Mouse (Mus musculus): ENCODE results near the gene Lmx1b. TPM values are rescaled to one million over a fixed set of nuclear protein-coding genes. Genes with fewer than 3 reads are reported as not detected.
A peak's percentile ranks its signal among the peaks of the same experiment; 100 is the strongest.

Gene Lmx1b
- polyA plus RNA-seq, 1 experiment from 2014 or later, result 9.3 TPM

DNA sequence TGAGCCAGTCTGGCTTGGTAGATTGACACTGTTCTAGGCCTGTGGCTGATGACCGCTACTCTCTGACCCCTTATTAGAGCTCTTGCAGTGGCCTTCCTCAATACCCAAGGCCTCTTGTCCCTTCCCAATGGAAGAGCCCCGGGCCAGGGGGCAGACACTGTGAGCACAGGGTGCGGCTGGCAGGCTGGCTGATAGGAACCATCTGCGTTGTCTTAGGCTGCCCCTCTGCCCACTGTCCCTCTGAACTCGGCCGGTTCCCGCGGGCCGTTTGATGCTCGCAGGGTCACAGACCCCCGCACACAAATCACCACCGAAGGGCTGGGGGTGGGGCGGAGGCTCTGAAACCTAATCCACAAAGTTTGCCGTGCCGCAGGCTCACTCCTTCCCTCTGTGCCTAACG is 11.5 kb downstream of the Lmx1b start:
- DNase-seq (ENCODE audit: low read depth, low spot score), result no peak
- CTCF ChIA-PET, result no interaction called here
- POLR2A ChIA-PET, result no interaction called here
- TF ChIP-seq CTCF (IDR thresholded peaks at IDR 0.05), result no peak
- H3K27me3 ChIP-seq, result no peaks in the 10 kb centered on the region
- in situ Hi-C loops (cut with MboI; ENCODE audit: low pct_unique_long_range_greater_than_20kb), result no loop called here
- ATAC-seq, result no peak

DNA sequence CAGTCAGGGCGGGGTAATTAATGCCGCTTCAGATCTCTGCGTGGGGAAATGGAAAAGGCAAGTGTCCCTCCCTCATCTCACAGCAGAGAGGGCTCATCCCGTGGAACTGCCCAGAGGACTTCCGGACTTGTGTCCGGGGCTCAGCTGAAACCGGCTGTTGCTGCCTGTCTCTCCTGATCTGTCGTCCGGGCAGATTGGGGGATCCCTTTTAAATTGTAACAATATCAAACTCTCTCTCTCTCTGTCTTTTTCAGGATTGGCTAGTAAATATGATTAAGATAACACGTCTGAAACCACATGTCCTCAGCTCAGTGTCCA is 13.3 kb downstream of the Lmx1b start:
- DNase-seq (ENCODE audit: low read depth, low spot score) (no peak), ATAC-seq (no peak)
- H3K27me3 ChIP-seq, result no peaks in the 10 kb centered on the region
- POLR2A ChIA-PET, result interaction anchor here (0.9 kb wide), 1 partner anchor 9 kb away, joined by 3 read pairs; no protein-coding TSS in a partner anchor
- in situ Hi-C loops (cut with MboI; ENCODE audit: low pct_unique_long_range_greater_than_20kb), result no loop called here
- CTCF ChIA-PET, result no interaction called here
- no peak for TF ChIP-seq CTCF (IDR thresholded peaks at IDR 0.05)

DNA sequence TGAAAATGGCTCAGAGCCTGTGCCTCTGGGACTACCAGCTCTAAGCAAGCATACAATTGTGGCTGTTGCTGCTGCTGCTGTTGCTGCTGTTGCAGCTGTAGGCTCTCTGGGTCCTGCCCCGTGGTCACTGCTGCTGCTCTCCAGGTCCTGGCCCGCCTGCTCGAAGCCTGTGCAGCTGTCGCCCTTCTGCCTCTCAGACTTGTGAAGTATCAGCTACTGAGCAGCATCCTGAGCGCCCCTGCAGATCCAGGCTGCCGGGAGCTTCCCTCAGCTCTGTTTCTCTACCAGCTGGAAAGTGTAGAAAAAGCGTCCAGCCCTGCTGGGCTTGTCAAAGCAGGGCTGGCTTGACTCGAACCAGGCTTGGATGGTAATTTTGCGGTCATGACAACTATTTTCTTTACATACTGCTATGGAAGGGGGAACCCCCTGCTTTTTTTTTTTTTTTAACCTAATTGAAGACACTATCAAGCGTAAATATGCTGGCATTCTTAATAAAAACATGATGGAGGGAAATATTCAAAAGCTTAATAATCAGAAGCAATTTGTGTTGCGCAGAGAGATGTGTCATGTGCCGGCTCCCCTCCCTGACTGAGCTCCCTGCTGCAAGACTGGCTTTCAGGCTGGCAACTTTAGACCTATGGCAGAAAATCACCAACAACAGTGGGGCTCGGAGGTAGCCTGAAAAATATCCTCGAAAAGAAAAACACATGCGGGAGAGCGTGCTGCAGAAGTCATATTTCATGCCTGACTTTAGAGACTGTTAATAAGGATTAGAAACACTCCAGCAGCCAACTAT is 13.9 kb downstream of the Lmx1b start:
- in situ Hi-C loops (cut with MboI; ENCODE audit: low pct_unique_long_range_greater_than_20kb), result no loop called here
- H3K27me3 ChIP-seq, result no peaks in the 10 kb centered on the region
- TF ChIP-seq CTCF (IDR thresholded peaks at IDR 0.05), result no peak
- ATAC-seq, result no peak
- POLR2A ChIA-PET, result interaction anchor here (0.9 kb wide), 1 partner anchor 8 kb away, joined by 3 read pairs; no protein-coding TSS in a partner anchor
- CTCF ChIA-PET, result no interaction called here
- no peak for DNase-seq (ENCODE audit: low read depth, low spot score)

DNA sequence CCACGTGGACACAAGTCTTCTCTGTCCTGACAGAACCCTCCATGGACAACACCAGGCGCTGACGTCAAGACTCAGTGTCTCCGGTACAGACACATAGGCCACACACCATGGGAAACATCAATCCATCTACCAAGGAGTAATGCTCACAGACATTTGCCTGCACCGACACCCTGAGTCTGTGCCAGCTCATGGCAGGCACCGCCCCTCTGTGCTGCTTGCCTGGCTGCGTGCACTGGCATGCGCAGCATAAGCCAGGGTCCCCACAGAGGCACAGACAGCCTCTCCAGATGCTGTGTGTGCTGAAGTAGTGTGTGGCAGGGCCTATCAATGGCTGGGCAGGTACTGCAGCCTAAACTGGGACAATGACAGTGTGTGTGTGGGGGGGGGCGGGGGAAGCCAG is 22.6 kb downstream of the Lmx1b start:
- POLR2A ChIA-PET, result interaction anchor here (1.0 kb wide), 1 partner anchor 11 kb away, joined by 3 read pairs; no protein-coding TSS in a partner anchor
- no peaks in the 10 kb centered on the region for H3K27me3 ChIP-seq

DNA sequence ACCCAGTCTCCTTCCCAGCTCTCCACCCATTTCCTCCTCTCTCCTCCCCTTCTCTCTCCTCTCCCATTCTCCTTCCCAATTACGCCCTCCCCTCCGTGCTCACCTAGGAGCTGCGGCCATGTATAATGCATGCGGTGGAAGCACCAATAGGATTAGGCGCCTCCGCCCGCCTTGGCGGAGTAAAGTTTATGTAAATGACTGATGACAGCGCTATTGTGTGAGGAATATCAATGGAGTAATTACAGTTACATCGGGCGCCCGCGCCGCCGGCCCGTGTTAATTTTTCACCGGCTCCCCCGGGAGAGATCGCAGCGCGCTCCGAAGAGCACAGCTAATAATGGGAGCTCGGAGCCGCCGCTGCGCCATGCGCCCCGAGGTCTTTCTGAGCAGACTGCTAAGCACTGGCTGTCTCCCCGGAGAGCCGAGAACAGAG is 23.9 kb downstream of the Lmx1b start:
- in situ Hi-C loops (cut with MboI; ENCODE audit: low pct_unique_long_range_greater_than_20kb), result no loop called here
- peak; percentile 20 for ATAC-seq
- H3K27me3 ChIP-seq, result no peaks in the 10 kb centered on the region
- POLR2A ChIA-PET, result no interaction called here
- no peak for TF ChIP-seq CTCF (IDR thresholded peaks at IDR 0.05)
- no peak for DNase-seq (ENCODE audit: low read depth, low spot score)
- CTCF ChIA-PET, result interaction anchor here (1.0 kb wide), 1 partner anchor 27 kb away, joined by 3 read pairs; no protein-coding TSS in a partner anchor

More for the DNA sequence above, 22.6 kb downstream of the Lmx1b start:
- no peak for TF ChIP-seq CTCF (IDR thresholded peaks at IDR 0.05)
- CTCF ChIA-PET, result no interaction called here
- DNase-seq (ENCODE audit: low read depth, low spot score) (no peak), ATAC-seq (no peak)
- in situ Hi-C loops (cut with MboI; ENCODE audit: low pct_unique_long_range_greater_than_20kb), result no loop called here

DNA sequence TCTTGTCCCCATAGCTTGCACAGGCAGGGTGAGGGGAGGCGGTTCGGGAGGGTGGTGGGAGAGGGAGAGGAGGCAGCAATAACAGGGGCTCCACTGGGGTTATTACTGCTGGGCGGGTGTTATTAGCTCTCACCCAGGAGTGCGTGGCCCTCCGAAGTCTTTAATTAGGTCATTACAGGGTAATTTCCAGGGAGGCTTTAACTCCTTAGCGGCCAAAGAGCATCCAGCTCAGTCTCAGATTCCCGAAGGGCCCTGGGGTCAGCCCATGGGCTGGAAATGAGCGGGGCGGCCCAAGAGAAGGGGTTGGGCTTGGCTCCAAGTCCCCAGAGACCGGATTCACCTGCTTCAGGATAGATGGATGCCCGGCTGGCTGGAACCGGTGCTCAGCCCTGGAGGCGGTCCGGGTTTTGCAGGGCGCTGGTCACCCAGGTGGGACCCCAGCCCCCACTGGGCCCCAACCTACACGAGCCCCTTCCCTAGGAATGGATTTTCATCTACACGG is 24.4 kb downstream of the Lmx1b start:
- ATAC-seq (no peak), DNase-seq (ENCODE audit: low read depth, low spot score) (no peak)

DNA sequence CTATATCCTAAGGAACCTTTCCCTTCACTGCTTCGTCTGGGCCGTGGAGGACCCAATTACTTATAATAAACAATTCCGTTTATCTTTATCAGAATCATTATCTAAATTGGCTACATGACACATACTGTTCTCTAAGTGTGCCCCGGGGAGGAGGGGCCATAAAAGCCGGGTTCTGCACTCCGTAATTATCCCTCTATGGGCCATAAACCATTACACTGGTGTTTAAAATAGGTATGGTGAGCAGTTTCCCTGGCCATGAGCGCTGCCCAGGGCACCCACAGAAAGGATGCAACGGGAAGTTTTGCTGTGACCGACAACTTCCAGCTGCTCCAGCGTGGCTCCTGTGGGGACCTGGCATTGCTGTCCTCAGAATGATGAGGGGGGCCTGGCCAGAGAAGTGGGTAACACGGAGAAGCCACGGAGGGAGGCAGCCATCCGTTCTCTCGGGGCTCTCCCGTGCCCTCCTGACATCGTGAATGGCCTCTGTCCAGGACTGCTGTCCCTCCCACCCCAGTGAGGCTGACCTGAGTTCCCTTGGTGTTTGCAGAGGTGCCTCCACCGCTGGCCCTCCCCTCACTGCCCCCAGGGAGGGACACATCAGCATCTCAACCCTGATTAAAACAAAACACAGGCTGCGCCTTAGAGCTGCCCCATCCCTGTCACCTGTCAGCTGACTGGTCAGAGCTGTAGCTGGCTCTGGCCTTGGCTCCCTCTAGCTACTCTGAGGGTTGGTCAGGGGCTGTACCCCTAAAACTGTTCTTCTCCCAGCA is 34.6 kb downstream of the Lmx1b start:
- CTCF ChIA-PET, result no interaction called here
- in situ Hi-C loops (cut with MboI; ENCODE audit: low pct_unique_long_range_greater_than_20kb), result no loop called here
- ATAC-seq (no peak), DNase-seq (ENCODE audit: low read depth, low spot score) (no peak)
- TF ChIP-seq CTCF (IDR thresholded peaks at IDR 0.05), result no peak
- no peaks in the 10 kb centered on the region for H3K27me3 ChIP-seq
- POLR2A ChIA-PET, result interaction anchor here (0.6 to 0.9 kb wide), 2 partner anchors 12 to 65 kb away, joined by 3 to 6 read pairs; no protein-coding TSS in a partner anchor

More for the DNA sequence above, 24.4 kb downstream of the Lmx1b start:
- in situ Hi-C loops (cut with MboI; ENCODE audit: low pct_unique_long_range_greater_than_20kb), result no loop called here
- CTCF ChIA-PET, result interaction anchor here (1.0 kb wide), 1 partner anchor 27 kb away, joined by 3 read pairs; no protein-coding TSS in a partner anchor
- no peaks in the 10 kb centered on the region for H3K27me3 ChIP-seq
- TF ChIP-seq CTCF (IDR thresholded peaks at IDR 0.05), result no peak
- POLR2A ChIA-PET, result no interaction called here

DNA sequence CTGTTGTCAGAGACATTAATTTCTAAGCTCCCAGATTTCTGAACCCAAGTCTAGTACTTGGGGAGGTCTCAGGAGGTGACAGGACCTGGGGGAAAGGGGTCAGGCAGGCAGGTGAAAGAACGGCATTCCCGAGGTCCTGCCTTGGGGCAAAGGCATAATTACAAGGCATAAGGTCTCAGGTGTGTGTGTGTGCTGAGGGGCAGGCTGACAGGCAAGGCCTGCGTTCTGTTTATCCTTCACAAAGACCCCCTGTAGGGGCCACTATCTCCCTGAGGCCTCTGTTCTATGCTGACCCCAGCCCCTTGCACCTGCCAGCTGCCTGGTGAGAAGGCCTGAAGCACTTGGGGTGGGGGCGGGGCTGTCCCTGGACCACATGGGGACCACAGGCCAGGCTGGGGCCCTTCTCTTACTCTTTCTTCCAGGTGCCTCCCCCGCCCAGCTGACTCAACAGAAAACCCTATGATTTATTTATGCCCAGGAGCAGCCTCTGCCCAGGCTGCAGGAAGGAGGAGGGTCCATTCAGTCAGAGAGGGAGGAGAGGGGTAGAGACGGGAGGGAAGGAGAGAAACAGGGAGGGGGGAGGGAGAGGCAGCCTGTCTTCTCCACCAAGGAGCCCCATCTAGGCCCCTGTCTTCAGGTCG is 35.3 kb downstream of the Lmx1b start:
- DNase-seq (ENCODE audit: low read depth, low spot score) (no peak), ATAC-seq (no peak)

DNA sequence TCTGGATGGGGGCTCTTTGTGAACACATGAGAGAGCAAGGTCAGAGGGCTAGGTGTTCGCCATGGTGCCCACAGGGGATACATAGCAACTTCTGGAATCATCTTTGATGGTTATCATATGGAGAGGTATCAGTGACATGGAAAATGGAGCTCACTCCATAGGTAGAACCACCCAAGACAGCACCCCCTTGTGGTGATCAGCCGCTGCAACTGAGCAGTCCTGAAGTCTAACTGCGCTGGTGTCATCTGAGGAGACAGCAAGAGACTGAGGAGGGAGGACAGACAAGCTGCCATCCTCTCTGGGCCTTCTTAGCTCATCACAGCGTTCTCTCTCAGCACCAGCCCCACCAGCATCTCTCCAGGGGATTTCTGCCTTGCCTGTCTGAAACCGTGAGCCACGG is 39.8 kb downstream of the Lmx1b start:
- CTCF ChIA-PET, result no interaction called here
- DNase-seq (ENCODE audit: low read depth, low spot score) (no peak), ATAC-seq (peak; percentile 35)
- in situ Hi-C loops (cut with MboI; ENCODE audit: low pct_unique_long_range_greater_than_20kb), result no loop called here
- H3K27me3 ChIP-seq, result no peaks in the 10 kb centered on the region
- no peak for TF ChIP-seq CTCF (IDR thresholded peaks at IDR 0.05)
- POLR2A ChIA-PET, result no interaction called here

More for the DNA sequence above, 35.3 kb downstream of the Lmx1b start:
- no peak for TF ChIP-seq CTCF (IDR thresholded peaks at IDR 0.05)
- ChIA-PET CTCF (no interaction called here), POLR2A (interaction anchor here (0.6 kb wide), 1 partner anchor 66 kb away, joined by 6 read pairs; no protein-coding TSS in a partner anchor)
- in situ Hi-C loops (cut with MboI; ENCODE audit: low pct_unique_long_range_greater_than_20kb), result no loop called here
- no peaks in the 10 kb centered on the region for H3K27me3 ChIP-seq

DNA sequence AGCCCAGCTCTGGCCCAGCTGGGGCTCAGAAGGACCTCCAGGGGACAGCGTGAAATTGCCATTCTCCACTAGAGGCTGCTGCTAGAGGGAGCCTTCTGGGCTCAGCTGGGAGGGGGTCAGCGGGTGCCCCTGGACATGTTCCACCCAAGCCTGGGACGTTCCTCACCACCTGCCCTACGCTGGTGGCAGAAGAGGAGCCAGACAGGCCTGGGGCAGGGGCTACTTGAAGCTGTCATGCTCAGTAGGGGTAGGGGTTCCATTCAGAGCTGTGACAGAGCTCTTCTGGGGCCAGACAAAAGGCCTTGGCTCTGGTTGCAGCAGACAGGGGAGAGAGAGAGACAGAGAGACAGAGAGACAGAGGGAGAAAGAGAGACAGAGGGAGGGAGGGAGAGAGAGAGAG is 42.9 kb downstream of the Lmx1b start:
- ATAC-seq (no peak), DNase-seq (ENCODE audit: low read depth, low spot score) (no peak)
- no peaks in the 10 kb centered on the region for H3K27me3 ChIP-seq
- POLR2A ChIA-PET, result interaction anchor here (0.6 kb wide), 1 partner anchor 22 kb away, joined by 3 read pairs; no protein-coding TSS in a partner anchor
- in situ Hi-C loops (cut with MboI; ENCODE audit: low pct_unique_long_range_greater_than_20kb), result no loop called here
- no peak for TF ChIP-seq CTCF (IDR thresholded peaks at IDR 0.05)
- CTCF ChIA-PET, result no interaction called here

Data from Patski (cell line).